Mouse (Mus musculus) adrenal gland, adult 8-10 months (tissue): ENCODE measurements around the gene Gm49396. TPM values are rescaled to one million over a fixed set of nuclear protein-coding genes. Genes with fewer than 3 reads are reported as not detected.

Experiments
- DNase-seq: peaks from one replicate; pipeline ENCODE4 v3.0.0; 2022
- total RNA-seq, 4 experiments: library from RNA; stranded (reverse); gene quantifications; 2 replicates each; pipeline ENCODE4 v1.2.4; 2022

Gm49396 gene
- total RNA-seq, result 10 to 100 TPM in 1 of 4 experiments, 1 to 10 TPM in 3; 2.9 to 11.3 (median 7.4) TPM

- DNase-seq, result peak; percentile 96
These were observed at the start of gene Gm49396, which contains the start of the genes U2af1l4 and Psenen for GRCm38 (mm10) chr7:30563117-30563905. Gene Gm49396, plus strand, starts transcription at chr7:30563344. Gene U2af1l4, plus strand, starts transcription at chr7:30563301. Gene Psenen, minus strand, starts transcription at chr7:30563627.

GRCm38 (mm10) chr7:30515003-30515760 lies 48.0 kb upstream of the Gm49396 start:
- no peak for DNase-seq

GRCm38 (mm10) chr7:30518325-30518724 lies 44.8 kb upstream of the Gm49396 start:
- DNase-seq, result no peak

GRCm38 (mm10) chr7:30520396-30520795 lies 42.7 kb upstream of the Gm49396 start:
- no peak for DNase-seq

- DNase-seq, result no peak
These were observed 42.3 kb upstream of the Gm49396 start for GRCm38 (mm10) chr7:30520856-30521255.

GRCm38 (mm10) chr7:30522871-30523270 lies 40.3 kb upstream of the Gm49396 start:
- DNase-seq, result no peak

- no peak for DNase-seq
These were observed 38.7 kb upstream of the Gm49396 start for GRCm38 (mm10) chr7:30524487-30524886.

- DNase-seq, result no peak
These were observed 37.2 kb upstream of the Gm49396 start for GRCm38 (mm10) chr7:30525954-30526353.

- no peak for DNase-seq
These were observed 36.7 kb upstream of the Gm49396 start for GRCm38 (mm10) chr7:30526399-30526798.

- no peak for DNase-seq
These were observed 36.2 kb upstream of the Gm49396 start for GRCm38 (mm10) chr7:30526981-30527380.

- no peak for DNase-seq
These were observed 31.8 kb upstream of the Gm49396 start for GRCm38 (mm10) chr7:30531291-30531815.

GRCm38 (mm10) chr7:30532931-30533330 lies 30.2 kb upstream of the Gm49396 start:
- DNase-seq, result no peak

- DNase-seq, result peak; percentile 14
These were observed 29.1 kb upstream of the Gm49396 start for GRCm38 (mm10) chr7:30533941-30534632.

- peak; percentile 94 for DNase-seq
These were observed 28.2 kb upstream of the Gm49396 start, which contains the start of gene Arhgap33 for GRCm38 (mm10) chr7:30534633-30535577. Gene Arhgap33, minus strand, starts transcription at chr7:30535060.

- no peak for DNase-seq
These were observed 22.6 kb upstream of the Gm49396 start for GRCm38 (mm10) chr7:30540572-30540971.

GRCm38 (mm10) chr7:30544327-30544726 lies 18.8 kb upstream of the Gm49396 start:
- DNase-seq, result no peak

- no peak for DNase-seq
These were observed 13.3 kb upstream of the Gm49396 start for GRCm38 (mm10) chr7:30549880-30550279.

GRCm38 (mm10) chr7:30550603-30551002 lies 12.5 kb upstream of the Gm49396 start:
- DNase-seq, result no peak

GRCm38 (mm10) chr7:30551445-30552101 lies 11.6 kb upstream of the Gm49396 start:
- no peak for DNase-seq

- DNase-seq, result peak; percentile 97
These were observed 10.8 kb upstream of the Gm49396 start, which contains the start of the genes Hspb6 and Proser3 for GRCm38 (mm10) chr7:30552102-30553020. Gene Hspb6, plus strand, starts transcription at chr7:30552178. Gene Proser3, minus strand, starts transcription at chr7:30552299.
